Mouse (Mus musculus) limb, embryonic 15.5 days (tissue): ENCODE measurements around the gene Six4. TPM values are rescaled to one million over a fixed set of nuclear protein-coding genes. Genes with fewer than 3 reads are reported as not detected.

ENCODE experiments used
- ATAC-seq: fragments of 200-750 bp; cut with Nextera tagmentation; 2 replicates; pipeline ENCODE4 v1.8.0; 2017; ENCODE audit warnings: low read depth, moderate TSS enrichment; ENCODE audit not compliant: insufficient number of reproducible peaks, low FRiP score, low TSS enrichment
- H3K27ac ChIP-seq: fragments of 300-500 bp; sonication (generic); 2 replicates; pipeline ENCODE4 v1.5.1; 2015; ENCODE audit warnings: moderate library complexity, mild to moderate bottlenecking, inconsistent platforms
- H3K27me3 ChIP-seq: fragments of 300-500 bp; sonication (generic); 2 replicates; pipeline ENCODE4 v1.6.1; 2015; ENCODE audit warnings: inconsistent platforms
- H3K36me3 ChIP-seq: fragments of 300-500 bp; sonication (generic); 2 replicates; pipeline ENCODE4 v1.6.1; 2015; ENCODE audit warnings: inconsistent platforms
- H3K4me1 ChIP-seq: fragments of 300-500 bp; sonication (generic); 2 replicates; pipeline ENCODE4 v1.6.1; 2015; ENCODE audit warnings: inconsistent platforms
- H3K4me2 ChIP-seq: fragments of 300-500 bp; sonication (generic); 2 replicates; pipeline ENCODE4 v1.6.1; 2015; ENCODE audit warnings: mild to moderate bottlenecking, inconsistent platforms
- H3K4me3 ChIP-seq: fragments of 300-500 bp; sonication (generic); 2 replicates; pipeline ENCODE4 v1.5.1; 2015; ENCODE audit warnings: mild to moderate bottlenecking, inconsistent platforms
- H3K9ac ChIP-seq: fragments of 300-500 bp; sonication (generic); 2 replicates; pipeline ENCODE4 v1.6.1; 2015; ENCODE audit warnings: inconsistent platforms
- H3K9me3 ChIP-seq: fragments of 300-500 bp; sonication (generic); 2 replicates; pipeline ENCODE4 v1.6.1; 2016; ENCODE audit warnings: inconsistent platforms
- WGBS: fragments of 180-500 bp; shearing (Covaris S2); methylation state at CpG from one replicate; pipeline ENCODE4 v1.1.7; 2015; 5-methylcytosine and 5-hydroxymethylcytosine counted together
- polyA plus RNA-seq: library from polyadenylated mRNA; unstranded; fragments of >200 nt; fragmentation: Nextera tagmentation; extraction: Ambion mirVana; gene quantifications from 2 replicates; pipeline ENCODE4 v1.2.1, GENCODE M21; 2015

The Six4 gene
- polyA plus RNA-seq, 1 experiment from 2014 or later = 4.3 TPM

DNA sequence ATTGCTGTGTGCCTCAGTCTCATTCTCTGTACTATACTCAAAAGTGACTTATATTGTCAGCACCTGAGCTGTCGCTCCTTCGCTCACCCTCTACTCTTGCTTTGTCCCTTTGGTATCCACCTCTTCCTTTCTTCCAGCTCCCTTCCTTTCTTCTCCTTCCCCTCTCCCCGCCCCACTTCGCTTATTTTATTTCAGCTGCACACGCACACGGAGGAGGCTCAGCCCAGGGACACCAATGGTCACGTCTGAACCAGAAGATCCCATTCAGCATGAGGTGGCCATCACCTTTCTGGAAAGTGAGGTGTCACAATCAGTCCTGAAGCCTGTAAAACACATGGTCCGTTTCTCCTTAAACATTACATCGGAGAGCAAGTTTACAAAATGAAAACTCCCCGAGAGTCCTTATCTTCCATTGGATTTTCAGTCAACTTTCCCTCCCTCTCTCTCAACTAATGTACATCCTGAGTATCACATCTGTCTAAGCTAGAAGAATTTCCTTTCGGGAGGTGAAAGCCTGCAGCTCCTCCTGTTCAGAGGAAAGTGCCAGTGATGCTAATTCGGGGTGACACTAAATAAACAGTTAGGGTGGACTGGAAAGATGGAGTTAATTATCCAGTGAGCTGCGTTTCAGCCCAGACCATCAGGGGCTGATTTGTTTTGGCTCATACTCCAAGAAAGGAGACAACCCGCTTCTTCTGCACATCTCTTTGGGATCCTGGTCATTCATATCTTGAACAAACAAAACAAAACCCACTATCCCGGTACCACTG is 62.3 kb downstream of the Six4 start:
- H3K27ac ChIP-seq = no peak overlapping the region
- H3K4me2 ChIP-seq = no peak overlapping the region
- H3K36me3 ChIP-seq = no peaks in the 10 kb centered on the region
- no peaks in the 10 kb centered on the region for H3K9me3 ChIP-seq
- H3K4me3 ChIP-seq = no peak overlapping the region
- 12% methylated on average over 15 of the region's 15 CpGs for WGBS
- H3K27me3 ChIP-seq = peaks cover 95% of the 10 kb centered on the region
- ATAC-seq = no peak
- no peak overlapping the region for H3K9ac ChIP-seq
- peaks cover 39% of the 10 kb centered on the region for H3K4me1 ChIP-seq

DNA sequence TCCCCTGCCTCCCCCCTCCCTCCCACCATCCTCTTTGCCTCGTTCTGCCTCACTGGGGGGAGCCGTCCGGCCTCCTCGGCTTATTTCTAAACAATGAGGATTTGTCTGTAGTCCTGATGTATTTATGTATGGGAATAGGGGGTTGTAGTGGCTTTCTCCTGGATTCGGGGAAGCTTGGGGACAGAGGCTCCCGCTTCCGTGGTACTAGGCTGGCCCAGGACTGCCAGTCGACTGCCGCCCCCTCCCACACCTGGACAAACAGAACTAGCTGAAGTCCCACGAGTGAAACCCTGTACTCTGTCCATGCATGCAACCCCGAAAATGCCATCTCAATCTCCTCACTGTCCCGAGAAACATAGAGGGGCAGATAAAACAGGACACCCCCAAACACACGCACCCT is 63.0 kb downstream of the Six4 start:
- no peak overlapping the region for H3K4me3 ChIP-seq
- H3K27me3 ChIP-seq = peaks cover 98% of the 10 kb centered on the region
- H3K36me3 ChIP-seq = no peaks in the 10 kb centered on the region
- H3K9ac ChIP-seq = no peak overlapping the region
- no peaks in the 10 kb centered on the region for H3K9me3 ChIP-seq
- WGBS = 10% methylated on average over 13 of the region's 13 CpGs
- no peak overlapping the region for H3K27ac ChIP-seq
- ATAC-seq = no peak
- H3K4me2 ChIP-seq = no peak overlapping the region
- H3K4me1 ChIP-seq = peaks cover 46% of the 10 kb centered on the region

Other genes starting within 250 kb of the Six4 start
- not detected in 2 replicates for gene Six6, start 173.6 kb downstream of the Six4 start, polyA plus RNA-seq
- gene 4930447C04Rik, start 172.7 kb downstream of the Six4 start, polyA plus RNA-seq = 2.4 and 3.9 TPM in 2 replicates
- 28.2 and 34.3 TPM in 2 replicates for gene Six1, start 59.6 kb downstream of the Six4 start, polyA plus RNA-seq
- gene Mnat1, start 10.3 kb upstream of the Six4 start, polyA plus RNA-seq = 30.7 and 33.3 TPM in 2 replicates
- 15.7 and 15.8 TPM in 2 replicates for gene Trmt5, start 173.3 kb upstream of the Six4 start, polyA plus RNA-seq
- 9.2 and 11.9 TPM in 2 replicates for gene Slc38a6, start 173.3 kb upstream of the Six4 start, polyA plus RNA-seq